8 mouse cellular contexts compared by ENCODE assay signal in the genomic region with DNA sequence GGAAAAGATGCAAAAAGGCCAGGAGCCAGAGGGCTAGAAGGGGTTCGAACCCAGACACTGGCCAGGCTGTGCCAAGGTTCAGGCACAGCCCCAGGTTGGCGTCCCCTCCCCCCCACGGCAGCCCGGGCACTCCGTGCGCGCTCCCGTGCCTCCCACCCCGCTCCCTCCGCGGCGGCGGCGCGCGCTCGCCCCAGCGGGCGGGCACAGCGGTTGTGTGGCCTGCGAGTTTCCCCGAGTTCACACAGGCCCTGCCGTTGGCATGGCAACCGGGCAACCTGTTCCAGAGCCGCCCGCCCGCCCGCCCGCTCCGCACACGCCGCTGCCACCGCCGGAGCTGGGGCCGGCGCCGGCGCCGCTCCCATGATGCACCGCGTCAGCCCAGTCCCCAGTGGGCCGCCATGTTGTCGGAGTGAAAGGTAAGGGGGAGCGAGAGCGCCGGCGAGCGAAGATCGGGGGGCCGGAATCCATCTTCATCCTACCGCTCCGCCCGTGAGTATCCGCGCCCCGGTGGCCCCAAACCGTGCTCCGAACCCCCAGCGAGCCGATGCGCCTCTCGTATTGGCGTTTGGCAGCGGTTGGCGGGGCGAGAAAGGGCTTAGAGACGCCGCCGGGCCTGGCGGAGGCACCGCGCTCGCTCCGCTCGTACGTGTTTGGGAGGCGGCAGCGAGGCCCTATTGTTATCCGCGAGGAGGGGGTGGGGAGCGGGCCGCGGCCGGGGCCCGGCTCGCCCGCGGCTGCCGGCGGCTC. TPM values are rescaled to one million over a fixed set of nuclear protein-coding genes. Genes with fewer than 3 reads are reported as not detected.
DNase-seq lines count a peak whose midpoint lies in the region; ATAC-seq lines count a peak whose summit lies in the region.

A gene (plus strand): TSS at position 343 of the 747 bp plus-strand sequence.

- peak; percentile 97 for DNase-seq in CD4-positive helper T cell, adult 2 months (ENCODE audit: low read depth, low spot score)
- DNase-seq in brain, embryonic 18.5 days (ENCODE audit: low read depth, low spot score) = peak; percentile 85
- DNase-seq in kidney, postnatal 10 days = peak; percentile 95
- DNase-seq in natural killer cell, adult 2 months (ENCODE audit: low spot score in 2 of 2) = peak; percentile 85 to 88

- ATAC-seq in erythroid progenitor cell, adult 5-6 weeks (replicated peaks; ENCODE audit: low FRiP score, poor library complexity, severe bottlenecking) = peak; percentile 85
- peak; percentile 82 for ATAC-seq in heart, embryonic 13.5 days (ENCODE audit: extremely low read depth, insufficient number of reproducible peaks, low FRiP score, low TSS enrichment)
- ATAC-seq in liver, embryonic 12.5 days = peak; percentile 90
- ATAC-seq in stomach, embryonic 15.5 days (ENCODE audit: insufficient read depth, low FRiP score, low read depth) = peak; percentile 89

- peak within 1 kb of the TSS; percentile 97 for H3K9ac ChIP-seq in heart, embryonic 13.5 days
- H3K9ac ChIP-seq in liver, embryonic 12.5 days = peak within 1 kb of the TSS; percentile 99
- peak within 1 kb of the TSS; percentile 96 for H3K9ac ChIP-seq in stomach, embryonic 15.5 days

- no peaks in the 10 kb centered on the region for H3K27me3 ChIP-seq in heart, embryonic 13.5 days (replicated peaks)
- H3K27me3 ChIP-seq in liver, embryonic 12.5 days (replicated peaks) = no peaks in the 10 kb centered on the region
- no peaks in the 10 kb centered on the region for H3K27me3 ChIP-seq in stomach, embryonic 15.5 days (replicated peaks)

- H3K4me2 ChIP-seq in heart, embryonic 13.5 days = peak within 1 kb of the TSS; percentile 84
- peak within 1 kb of the TSS; percentile 79 for H3K4me2 ChIP-seq in liver, embryonic 12.5 days
- H3K4me2 ChIP-seq in stomach, embryonic 15.5 days = peak within 1 kb of the TSS; percentile 62

- WGBS in heart, embryonic 13.5 days = under 1% methylated on average over 90 of the region's 90 CpGs
- WGBS in liver, embryonic 12.5 days (ENCODE audit: insufficient replicate concordance) = 0% methylated on average over 88 of the region's 90 CpGs
- WGBS in stomach, embryonic 15.5 days = under 1% methylated on average over 85 of the region's 90 CpGs

- H3K27ac ChIP-seq in heart, embryonic 13.5 days (replicated peaks) = peak within 1 kb of the TSS; percentile 97
- H3K27ac ChIP-seq in liver, embryonic 12.5 days = peak within 1 kb of the TSS; percentile 92
- H3K27ac ChIP-seq in stomach, embryonic 15.5 days = peak within 1 kb of the TSS; percentile 97

- no peaks in the 10 kb centered on the region for H3K9me3 ChIP-seq in heart, embryonic 13.5 days
- no peaks in the 10 kb centered on the region for H3K9me3 ChIP-seq in liver, embryonic 12.5 days (replicated peaks)
- H3K9me3 ChIP-seq in stomach, embryonic 15.5 days = no peaks in the 10 kb centered on the region

- H3K36me3 ChIP-seq in heart, embryonic 13.5 days = peaks cover 3% of the 10 kb centered on the region; the same call in 1 of the 2 replicates
- H3K36me3 ChIP-seq in liver, embryonic 12.5 days = peaks cover 4% of the 10 kb centered on the region
- H3K36me3 ChIP-seq in stomach, embryonic 15.5 days = no peaks in the 10 kb centered on the region

- H3K4me1 ChIP-seq in heart, embryonic 13.5 days = peaks cover 37% of the 10 kb centered on the region
- peaks cover 73% of the 10 kb centered on the region for H3K4me1 ChIP-seq in liver, embryonic 12.5 days
- peaks cover 6% of the 10 kb centered on the region; the same call in 1 of the 2 replicates for H3K4me1 ChIP-seq in stomach, embryonic 15.5 days

- peak within 1 kb of the TSS; percentile 86 for H3K4me3 ChIP-seq in heart, embryonic 13.5 days
- peak within 1 kb of the TSS; percentile 93 for H3K4me3 ChIP-seq in liver, embryonic 12.5 days
- peak within 1 kb of the TSS; percentile 92 for H3K4me3 ChIP-seq in stomach, embryonic 15.5 days (replicated peaks)

RNA-seq across cellular contexts. Expression of the gene that starts here (rescaled TPM):
- 64.9 and 85.9 TPM in 2 replicates for total RNA-seq in erythroid progenitor cell, adult 5-6 weeks (2015; ENCODE audit: low replicate concordance)
- 68.4 and 88.1 TPM in 2 replicates for total RNA-seq in erythroid progenitor cell, adult 5-6 weeks (2017; ENCODE audit: low replicate concordance)
- 53.2 and 53.3 TPM in 2 replicates for polyA plus RNA-seq in heart, embryonic 13.5 days (2015; fragmentation: Nextera tagmentation; extraction: Ambion mirVana)
- 43.2 and 43.7 TPM in 2 replicates for polyA plus RNA-seq in liver, embryonic 12.5 days (2016; fragmentation: Nextera tagmentation; extraction: Ambion mirVana)
- polyA plus RNA-seq in stomach, embryonic 15.5 days (2015; fragmentation: Nextera tagmentation; extraction: Ambion mirVana) = 72.4 and 78.4 TPM in 2 replicates

Comparison
In these comparisons a context has a peak if more than half of its experiments do, and no peak if none do; other contexts are left out.
1. Peak in every context shown above with its lines: DNase-seq, ATAC-seq, H3K4me3 ChIP-seq and H3K27ac ChIP-seq.